Mouse (Mus musculus) ES-Bruce4 (cell line): ENCODE measurements around the gene Slc27a3.

Experiments
- CTCF ChIP-seq: IDR thresholded peaks from one replicate; pipeline ENCODE4 v1.8.1; 2011; ENCODE audit warnings: low read depth, low read length
- EP300 ChIP-seq: IDR thresholded peaks from 2 replicates; pipeline ENCODE4 v1.6.1; 2011; ENCODE audit warnings: low read depth, low read length; ENCODE audit not compliant: insufficient read depth

DNA sequence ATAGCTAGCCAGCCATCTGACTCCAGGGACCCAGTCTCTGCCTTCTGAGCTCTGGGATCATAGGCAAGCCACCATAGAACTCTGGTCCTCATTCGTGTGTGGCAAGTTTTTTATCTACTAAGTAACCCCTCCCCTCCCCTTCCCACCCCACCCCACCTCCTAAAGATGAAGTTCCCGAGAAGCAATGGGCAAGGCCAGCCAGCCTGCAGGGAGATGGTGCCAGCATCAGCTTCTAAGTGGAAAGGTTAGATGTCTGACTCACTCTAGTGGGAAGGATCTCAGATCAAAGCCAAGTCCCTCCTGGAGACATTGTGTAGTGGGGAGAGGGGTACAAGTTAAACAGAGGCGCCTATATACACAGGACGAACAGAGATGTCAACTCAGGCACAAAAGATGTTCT is 1.3 kb upstream of the Slc27a3 start:
- TF ChIP-seq CTCF = no peak
- TF ChIP-seq EP300 = no peak
